Mouse (Mus musculus) liver, postnatal 0 days (tissue): Measurements from ENCODE around the gene Gm17359.

Experiments
- CTCF ChIP-seq: sonication (generic); IDR thresholded peaks from 2 replicates; pipeline ENCODE4 v1.5.1; 2016; ENCODE audit warnings: antibody characterized with exemption, low read depth
- EP300 ChIP-seq: IDR thresholded peaks from 2 replicates; pipeline ENCODE4 v1.6.1; 2016; ENCODE audit warnings: antibody characterized with exemption, low read depth, mild to moderate bottlenecking

DNA sequence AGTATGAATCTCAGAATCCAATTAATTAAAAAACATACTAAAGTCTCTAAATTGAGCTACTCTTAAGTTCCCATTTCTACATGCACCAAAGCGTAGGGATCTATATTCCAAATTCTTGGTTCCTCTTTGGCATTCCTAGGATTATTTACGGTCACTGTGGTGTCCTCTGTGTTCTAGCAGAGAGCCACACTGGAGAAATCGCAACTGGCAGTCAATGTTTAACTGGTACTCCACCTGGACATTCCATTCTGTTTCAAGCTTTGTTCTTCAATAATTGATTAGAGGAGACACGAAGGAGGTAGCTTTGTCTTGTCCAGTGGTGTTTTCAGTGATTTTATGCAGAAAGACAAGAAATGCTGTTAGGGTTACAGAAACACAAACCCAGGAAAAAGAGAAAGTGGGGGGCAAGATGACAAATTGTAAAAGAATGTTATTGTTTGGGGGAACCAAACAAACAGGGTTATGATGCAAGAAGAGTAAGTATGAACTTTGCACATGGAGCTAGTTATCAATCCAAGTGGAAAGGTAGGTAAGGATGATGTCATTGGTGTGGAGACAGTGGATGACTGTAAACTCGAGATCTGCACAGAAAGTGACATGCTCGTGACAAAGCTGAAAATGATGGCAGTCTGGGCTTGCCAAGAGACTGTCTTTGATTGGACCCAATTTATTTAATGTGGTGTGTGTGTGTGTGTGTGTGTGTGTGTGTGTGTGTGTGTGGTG is 43.6 kb downstream of the Gm17359 start:
- TF ChIP-seq CTCF (no peak), EP300 (0 out of 2 replicates have a peak, but pooled peaks have one; percentile 46)
